Mouse (Mus musculus): ENCODE results near the gene Lingo2. TPM values are rescaled to one million over a fixed set of nuclear protein-coding genes. Genes with fewer than 3 reads are reported as not detected.

Gene Lingo2
- polyA plus RNA-seq, 1 experiment = 19.7 TPM

GRCm38 (mm10) chr4:36354401-36354800, 597.1 kb downstream of the Lingo2 start:
- TF ChIP-seq POLR2A (IDR thresholded peaks at IDR 0.05; ENCODE audit: extremely low read depth, insufficient read depth, low read length) (no peak), CTCF (IDR thresholded peaks at IDR 0.05; ENCODE audit: extremely low read depth, insufficient read depth, low read length) (no peak)
- Histone ChIP-seq H3K27ac (ENCODE audit: insufficient read depth, low read length) (no peak overlapping the region), H3K4me3 (ENCODE audit: insufficient read depth, low read length) (no peak overlapping the region), H3K4me1 (ENCODE audit: control insufficient read depth, insufficient read depth, low read length) (no peaks in the 10 kb centered on the region)

GRCm38 (mm10) chr4:36331741-36332140, 619.8 kb downstream of the Lingo2 start:
- no peak overlapping the region for H3K4me3 ChIP-seq (ENCODE audit: insufficient read depth, low read length)
- H3K27ac ChIP-seq (ENCODE audit: insufficient read depth, low read length) = no peak overlapping the region
- TF ChIP-seq CTCF (IDR thresholded peaks at IDR 0.05; ENCODE audit: extremely low read depth, insufficient read depth, low read length) (no peak), POLR2A (IDR thresholded peaks at IDR 0.05; ENCODE audit: extremely low read depth, insufficient read depth, low read length) (no peak)
- H3K4me1 ChIP-seq (ENCODE audit: control insufficient read depth, insufficient read depth, low read length) = no peaks in the 10 kb centered on the region

GRCm38 (mm10) chr4:36325603-36326002, 625.9 kb downstream of the Lingo2 start:
- no peak overlapping the region for H3K27ac ChIP-seq (ENCODE audit: insufficient read depth, low read length)
- no peak overlapping the region for H3K4me3 ChIP-seq (ENCODE audit: insufficient read depth, low read length)
- no peak for TF ChIP-seq CTCF (IDR thresholded peaks at IDR 0.05; ENCODE audit: extremely low read depth, insufficient read depth, low read length)
- TF ChIP-seq POLR2A (IDR thresholded peaks at IDR 0.05; ENCODE audit: extremely low read depth, insufficient read depth, low read length) = no peak
- no peaks in the 10 kb centered on the region for H3K4me1 ChIP-seq (ENCODE audit: control insufficient read depth, insufficient read depth, low read length)

GRCm38 (mm10) chr4:36313067-36313466, 638.5 kb downstream of the Lingo2 start:
- TF ChIP-seq POLR2A (IDR thresholded peaks at IDR 0.05; ENCODE audit: extremely low read depth, insufficient read depth, low read length) (no peak), CTCF (IDR thresholded peaks at IDR 0.05; ENCODE audit: extremely low read depth, insufficient read depth, low read length) (no peak)
- H3K4me1 ChIP-seq (ENCODE audit: control insufficient read depth, insufficient read depth, low read length) = peaks cover 1% of the 10 kb centered on the region; the same call in 1 of the 2 replicates
- H3K27ac ChIP-seq (ENCODE audit: insufficient read depth, low read length) = no peak overlapping the region; the same call in 1 of the 2 replicates
- no peak overlapping the region for H3K4me3 ChIP-seq (ENCODE audit: insufficient read depth, low read length)

GRCm38 (mm10) chr4:36311431-36311830, 640.1 kb downstream of the Lingo2 start:
- Histone ChIP-seq H3K27ac (ENCODE audit: insufficient read depth, low read length) (no peak overlapping the region), H3K4me3 (ENCODE audit: insufficient read depth, low read length) (no peak overlapping the region), H3K4me1 (ENCODE audit: control insufficient read depth, insufficient read depth, low read length) (peaks cover 1% of the 10 kb centered on the region; the same call in 1 of the 2 replicates)
- TF ChIP-seq POLR2A (IDR thresholded peaks at IDR 0.05; ENCODE audit: extremely low read depth, insufficient read depth, low read length) = no peak
- no peak for TF ChIP-seq CTCF (IDR thresholded peaks at IDR 0.05; ENCODE audit: extremely low read depth, insufficient read depth, low read length)

GRCm38 (mm10) chr4:36305228-36305627, 646.3 kb downstream of the Lingo2 start:
- H3K4me3 ChIP-seq (ENCODE audit: insufficient read depth, low read length) = no peak overlapping the region
- no peak overlapping the region for H3K27ac ChIP-seq (ENCODE audit: insufficient read depth, low read length)
- TF ChIP-seq POLR2A (IDR thresholded peaks at IDR 0.05; ENCODE audit: extremely low read depth, insufficient read depth, low read length) = no peak
- no peak for TF ChIP-seq CTCF (IDR thresholded peaks at IDR 0.05; ENCODE audit: extremely low read depth, insufficient read depth, low read length)
- H3K4me1 ChIP-seq (ENCODE audit: control insufficient read depth, insufficient read depth, low read length) = no peaks in the 10 kb centered on the region

GRCm38 (mm10) chr4:36289701-36290053, 661.9 kb downstream of the Lingo2 start:
- TF ChIP-seq CTCF (IDR thresholded peaks at IDR 0.05; ENCODE audit: extremely low read depth, insufficient read depth, low read length) = no peak
- TF ChIP-seq POLR2A (IDR thresholded peaks at IDR 0.05; ENCODE audit: extremely low read depth, insufficient read depth, low read length) = no peak
- Histone ChIP-seq H3K4me1 (ENCODE audit: control insufficient read depth, insufficient read depth, low read length) (no peaks in the 10 kb centered on the region), H3K4me3 (ENCODE audit: insufficient read depth, low read length) (peak overlapping the region; percentile 13; the same call in 1 of the 2 replicates), H3K27ac (ENCODE audit: insufficient read depth, low read length) (no peak overlapping the region)

GRCm38 (mm10) chr4:36288813-36289700, 662.5 kb downstream of the Lingo2 start:
- no peak overlapping the region for H3K27ac ChIP-seq (ENCODE audit: insufficient read depth, low read length)
- peak; percentile 47 for TF ChIP-seq CTCF (IDR thresholded peaks at IDR 0.05; ENCODE audit: extremely low read depth, insufficient read depth, low read length)
- no peak for TF ChIP-seq POLR2A (IDR thresholded peaks at IDR 0.05; ENCODE audit: extremely low read depth, insufficient read depth, low read length)
- H3K4me1 ChIP-seq (ENCODE audit: control insufficient read depth, insufficient read depth, low read length) = no peaks in the 10 kb centered on the region
- peak overlapping the region; percentile 13 for H3K4me3 ChIP-seq (ENCODE audit: insufficient read depth, low read length)

GRCm38 (mm10) chr4:36262436-36263169, 688.9 kb downstream of the Lingo2 start:
- TF ChIP-seq CTCF (IDR thresholded peaks at IDR 0.05; ENCODE audit: extremely low read depth, insufficient read depth, low read length) (no peak), POLR2A (IDR thresholded peaks at IDR 0.05; ENCODE audit: extremely low read depth, insufficient read depth, low read length) (no peak)
- no peaks in the 10 kb centered on the region for H3K4me1 ChIP-seq (ENCODE audit: control insufficient read depth, insufficient read depth, low read length)
- no peak overlapping the region for H3K27ac ChIP-seq (ENCODE audit: insufficient read depth, low read length)
- no peak overlapping the region for H3K4me3 ChIP-seq (ENCODE audit: insufficient read depth, low read length)

Measured in cortical plate, adult 2 months (tissue).